Mouse (Mus musculus) heart, postnatal 0 days (tissue): ENCODE results near the gene Nuak2.

Experiments used
- CTCF ChIP-seq: IDR thresholded peaks from 2 replicates; pipeline ENCODE4 v1.5.1; 2016; ENCODE audit warnings: antibody characterized with exemption, control low read depth, low read depth
- EP300 ChIP-seq: IDR thresholded peaks from 2 replicates; pipeline ENCODE4 v1.6.1; 2016; ENCODE audit warnings: antibody characterized with exemption, low read depth

GRCm38 (mm10) chr1:132311174-132311859 lies 4.6 kb upstream of the Nuak2 start:
- no peak for TF ChIP-seq CTCF
- no peak for TF ChIP-seq EP300
